Mouse (Mus musculus) thymus, adult 2 months (tissue): ENCODE results near the gene Fcgbp. TPM values are rescaled to one million over a fixed set of nuclear protein-coding genes. Genes with fewer than 3 reads are reported as not detected.

Source experiments
- DNase-seq: peaks from one replicate; pipeline ENCODE4 v3.0.0; 2021
- H3K27ac ChIP-seq: fragments of 200-500 bp; 2 replicates; pipeline ENCODE4 v1.5.1; 2012; ENCODE audit warnings: low read length, control low read depth; ENCODE audit not compliant: control insufficient read depth, insufficient read depth
- H3K27me3 ChIP-seq: fragments of 200-500 bp; 2 replicates; pipeline ENCODE4 v1.6.1; 2012; ENCODE audit warnings: mild to moderate bottlenecking, low read length, moderate library complexity, mixed read lengths; ENCODE audit not compliant: control insufficient read depth, insufficient read depth
- H3K36me3 ChIP-seq: fragments of 200-500 bp; 2 replicates; pipeline ENCODE4 v1.6.1; 2012; ENCODE audit warnings: mild to moderate bottlenecking, low read length, moderate library complexity; ENCODE audit not compliant: control insufficient read depth, insufficient read depth
- H3K4me1 ChIP-seq: fragments of 200-500 bp; replicated peaks from 2 replicates; pipeline ENCODE4 v1.6.1; 2012; ENCODE audit warnings: low read length; ENCODE audit not compliant: control insufficient read depth, insufficient read depth
- H3K4me3 ChIP-seq: fragments of 200-500 bp; 2 replicates; pipeline ENCODE4 v1.5.1; 2012; ENCODE audit warnings: mild to moderate bottlenecking, low read length, control low read depth, moderate library complexity; ENCODE audit not compliant: control insufficient read depth, insufficient read depth
- CTCF ChIP-seq: fragments of 200-500 bp; IDR thresholded peaks from 2 replicates; pipeline ENCODE4 v1.5.1; 2012; ENCODE audit warnings: mild to moderate bottlenecking, control low read depth, low read length, moderate library complexity, borderline replicate concordance; ENCODE audit not compliant: control insufficient read depth, poor library complexity, insufficient read depth; ENCODE audit errors: extremely low read depth
- POLR2A ChIP-seq: fragments of 200-500 bp; IDR thresholded peaks from 2 replicates; pipeline ENCODE4 v1.6.1; 2012; ENCODE audit warnings: mild to moderate bottlenecking, low read length, control low read depth, moderate library complexity; ENCODE audit not compliant: control insufficient read depth, poor library complexity, insufficient read depth; ENCODE audit errors: extremely low read depth
- WGBS: fragments of 180-500 bp; shearing (Covaris S2); methylation state at CpG from one replicate; pipeline ENCODE4 v1.1.7; 2018; 5-methylcytosine and 5-hydroxymethylcytosine counted together
- polyA plus RNA-seq: library from polyadenylated mRNA; depleted of rRNA; stranded (reverse); fragments of >200 nt; gene quantifications from 2 replicates; pipeline ENCODE4 v1.2.3, GENCODE M21; 2012; rRNA removed

The Fcgbp gene
- 296 and 318 TPM in 2 replicates for polyA plus RNA-seq

GRCm38 (mm10) chr7:28070531-28071298 is at the start of gene Fcgbp:
TSS of gene Fcgbp (plus strand) at chr7:28071236.
- 82% methylated on average over 21 of the region's 21 CpGs for WGBS
- H3K27ac ChIP-seq = no peak within 1 kb of the TSS
- DNase-seq = no peak
- H3K27me3 ChIP-seq = no peaks in the 10 kb centered on the region
- no peak within 1 kb of the TSS for H3K4me3 ChIP-seq
- no peaks in the 10 kb centered on the region for H3K4me1 ChIP-seq
- no peaks in the 10 kb centered on the region for H3K36me3 ChIP-seq
- TF ChIP-seq CTCF = no peak
- no peak for TF ChIP-seq POLR2A

- H3K36me3 ChIP-seq = peaks cover 60% of the 10 kb centered on the region
- H3K27me3 ChIP-seq = no peaks in the 10 kb centered on the region
- H3K4me1 ChIP-seq = peaks cover 7% of the 10 kb centered on the region
- WGBS = 97% methylated on average over 4 of the region's 4 CpGs
- no peak overlapping the region for H3K27ac ChIP-seq
- TF ChIP-seq POLR2A (no peak), CTCF (no peak)
- DNase-seq = no peak
- no peak overlapping the region for H3K4me3 ChIP-seq
These were observed 26.5 kb upstream of the Fcgbp start for GRCm38 (mm10) chr7:28044524-28044923.

GRCm38 (mm10) chr7:28049476-28050409 is 21.3 kb upstream of the Fcgbp start, which contains the start of gene Psmc4:
TSS of gene Psmc4 (minus strand) at chr7:28050101.
- Histone ChIP-seq H3K4me3 (peak within 1 kb of the TSS; percentile 93), H3K27me3 (no peaks in the 10 kb centered on the region), H3K4me1 (peaks cover 10% of the 10 kb centered on the region), H3K27ac (no peak within 1 kb of the TSS), H3K36me3 (peaks cover 29% of the 10 kb centered on the region)
- DNase-seq = peak; percentile 95
- WGBS = under 1% methylated on average over 52 of the region's 52 CpGs
- TF ChIP-seq CTCF (peak; percentile 89), POLR2A (peak; percentile 80)

GRCm38 (mm10) chr7:28050584-28050983 is 20.5 kb upstream of the Fcgbp start:
- Histone ChIP-seq H3K27ac (no peak overlapping the region), H3K36me3 (peaks cover 26% of the 10 kb centered on the region), H3K4me3 (no peak overlapping the region), H3K4me1 (peaks cover 10% of the 10 kb centered on the region), H3K27me3 (no peaks in the 10 kb centered on the region)
- DNase-seq = peak; percentile 19
- 67% methylated on average over 17 of the region's 17 CpGs for WGBS
- TF ChIP-seq CTCF (no peak), POLR2A (no peak)

- no peak for DNase-seq
- H3K27me3 ChIP-seq = no peaks in the 10 kb centered on the region
- no peak overlapping the region for H3K4me3 ChIP-seq
- H3K4me1 ChIP-seq = peaks cover 10% of the 10 kb centered on the region
- no peak overlapping the region for H3K27ac ChIP-seq
- WGBS = 89% methylated on average over 6 of the region's 6 CpGs
- H3K36me3 ChIP-seq = peaks cover 2% of the 10 kb centered on the region
- TF ChIP-seq POLR2A = no peak
- TF ChIP-seq CTCF = no peak
These were observed 17.7 kb upstream of the Fcgbp start for GRCm38 (mm10) chr7:28053046-28053930.
